Mouse (Mus musculus) spleen, postnatal 36 days (tissue): ENCODE measurements around the gene Nfib.

Experiments
- DNase-seq, 2 experiments: peaks; one replicate each; pipeline ENCODE4 v3.0.0; 2022; ENCODE audit warnings: low spot score in 2 of 2, mixed read lengths in 1 of 2

Gene Nfib

GRCm38 (mm10) chr4:82391726-82392472 lies 313.7 kb downstream of the Nfib start:
- DNase-seq, result no peak

DNA sequence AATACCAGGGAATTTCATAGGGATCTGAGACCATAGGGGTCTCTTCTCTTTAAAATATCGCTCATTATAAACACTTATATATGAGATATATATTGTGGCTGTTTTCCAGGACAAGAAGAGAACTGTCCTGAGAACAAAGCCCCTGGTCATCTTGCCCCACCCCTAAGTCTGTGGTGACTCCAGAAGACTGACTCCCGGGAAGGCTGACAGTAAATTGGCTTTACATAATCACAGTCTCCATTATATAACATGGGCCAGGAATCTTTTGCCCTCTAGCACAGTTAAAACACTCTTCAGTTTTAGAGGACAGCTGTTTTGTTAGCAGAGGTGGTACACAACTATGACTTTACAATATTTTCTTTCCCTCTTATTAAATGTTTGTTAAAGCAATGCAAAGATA lies 315.0 kb downstream of the Nfib start:
- DNase-seq, result no peak

DNA sequence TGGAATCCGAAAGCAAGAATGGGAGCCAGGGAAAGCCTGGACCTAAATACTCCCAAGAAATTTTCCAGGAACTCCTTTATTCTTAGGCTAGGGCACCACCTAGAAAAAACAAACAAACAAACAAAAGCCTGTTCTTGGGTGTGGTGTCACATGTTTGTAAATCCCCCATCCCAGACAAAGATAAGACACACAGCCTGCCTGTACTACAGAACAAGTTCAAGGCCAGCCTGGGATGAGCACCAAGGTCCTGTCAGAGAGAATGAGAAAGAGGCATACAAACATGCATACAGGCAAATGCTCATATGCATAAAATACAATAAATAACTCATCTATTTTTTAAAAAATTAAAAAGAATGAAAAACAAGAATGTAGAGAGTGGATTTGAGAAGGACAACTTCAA lies 315.7 kb downstream of the Nfib start:
- DNase-seq, result no peak

GRCm38 (mm10) chr4:82387620-82388019 lies 317.9 kb downstream of the Nfib start:
- no peak for DNase-seq

GRCm38 (mm10) chr4:82386222-82386993 lies 319.1 kb downstream of the Nfib start:
- no peak for DNase-seq

DNA sequence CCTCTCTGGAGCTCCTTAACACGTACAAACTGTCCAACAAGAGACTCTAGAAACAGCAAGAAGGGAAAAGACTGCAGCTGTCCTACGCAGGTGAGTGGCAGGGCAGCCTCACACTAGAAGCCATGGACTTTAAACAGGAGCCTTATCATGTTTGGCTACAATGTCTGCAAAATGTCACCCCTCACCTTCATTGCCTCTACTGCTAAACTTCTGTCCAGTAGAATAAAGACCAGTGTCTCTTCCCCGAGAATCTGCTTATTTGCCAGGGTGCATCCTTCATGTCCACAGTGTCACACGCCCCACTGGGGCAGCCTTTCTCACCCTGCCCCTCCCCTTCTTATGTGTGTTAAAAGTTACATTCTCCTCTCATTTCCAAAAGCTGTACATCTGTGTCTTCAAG lies 319.9 kb downstream of the Nfib start:
- DNase-seq, result no peak

GRCm38 (mm10) chr4:82383991-82384731 lies 321.4 kb downstream of the Nfib start:
- no peak for DNase-seq

DNA sequence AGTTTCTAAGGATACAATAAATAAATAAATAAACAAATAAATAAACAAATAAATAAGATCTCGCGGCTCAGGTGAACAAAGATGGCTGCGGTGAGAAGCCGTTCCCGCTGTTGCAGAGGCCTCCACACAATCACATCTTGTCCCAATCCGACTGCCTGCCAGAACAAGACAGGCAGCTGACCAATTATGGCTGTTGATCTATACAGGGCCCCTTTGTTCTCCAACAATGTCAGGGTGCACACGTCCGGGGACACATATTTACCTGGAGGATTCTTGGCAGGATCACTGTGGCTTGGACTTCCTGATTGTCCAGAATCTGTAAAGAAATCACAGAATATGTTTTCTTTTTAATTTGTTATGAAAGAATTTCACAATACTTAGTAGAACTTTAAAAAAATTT lies 322.2 kb downstream of the Nfib start:
- DNase-seq, result no peak

DNA sequence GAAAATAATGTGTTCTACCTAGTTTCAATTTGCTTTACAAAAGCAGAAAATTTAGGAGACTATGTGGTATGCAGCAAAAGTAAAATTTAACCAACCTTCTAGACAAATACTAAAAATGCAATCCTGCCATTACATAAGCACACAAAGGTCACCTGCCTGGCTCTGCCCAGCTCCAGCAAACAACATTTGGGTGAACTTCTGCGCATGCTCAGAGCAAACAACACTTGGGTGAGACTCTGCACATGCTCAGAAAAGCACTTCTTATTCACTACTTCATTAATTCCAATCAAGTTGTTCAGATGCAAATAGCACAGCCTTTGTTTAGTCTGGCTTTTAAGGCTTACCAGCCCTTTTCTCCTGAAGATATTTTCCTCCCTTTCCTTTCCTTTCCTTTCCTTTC lies 323.8 kb downstream of the Nfib start:
- DNase-seq, result no peak

GRCm38 (mm10) chr4:82380578-82380977 lies 325.0 kb downstream of the Nfib start:
- no peak for DNase-seq

DNA sequence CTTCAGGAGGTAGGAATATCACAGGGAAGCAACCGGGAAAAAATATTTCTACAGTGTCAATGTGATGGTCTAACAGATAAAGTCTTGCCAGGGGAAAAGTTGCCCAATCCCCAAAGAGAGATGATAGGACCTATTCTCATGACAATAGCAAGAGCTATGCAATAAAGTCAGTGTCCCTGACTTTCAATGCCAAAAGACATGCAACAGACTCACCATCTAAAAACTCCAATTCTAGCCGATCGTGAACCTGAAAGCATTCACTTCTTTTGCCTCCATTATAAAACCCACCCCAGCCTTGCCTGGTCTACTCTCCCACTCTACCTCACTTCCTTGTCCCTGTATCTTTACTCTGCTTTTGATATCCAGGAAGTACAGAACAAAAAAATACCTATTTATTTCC lies 327.5 kb downstream of the Nfib start:
- no peak for DNase-seq

DNA sequence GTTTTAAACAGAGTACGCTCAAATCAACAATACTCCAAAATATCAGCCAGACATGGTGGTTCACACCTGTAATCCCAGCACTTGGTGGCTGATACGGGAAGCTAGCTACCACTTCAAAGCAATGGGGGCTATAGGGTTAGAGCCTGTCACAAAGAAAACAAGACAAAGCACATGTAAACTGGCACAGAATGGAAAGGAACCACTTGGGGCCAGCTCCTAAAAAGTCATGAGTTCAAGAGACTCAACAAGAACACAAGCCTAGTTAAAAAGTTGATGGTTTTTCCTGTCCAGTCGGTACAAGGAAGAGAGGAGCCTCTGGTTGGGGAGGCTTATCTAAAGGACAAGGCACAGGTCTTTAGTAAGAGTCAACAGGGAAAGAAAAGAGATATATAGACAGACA lies 327.9 kb downstream of the Nfib start:
- no peak for DNase-seq

GRCm38 (mm10) chr4:82374560-82374959 lies 331.0 kb downstream of the Nfib start:
- DNase-seq, result no peak

GRCm38 (mm10) chr4:82372217-82372616 lies 333.3 kb downstream of the Nfib start:
- no peak for DNase-seq

- DNase-seq, result no peak
These were observed 334.1 kb downstream of the Nfib start for GRCm38 (mm10) chr4:82371471-82371870.

DNA sequence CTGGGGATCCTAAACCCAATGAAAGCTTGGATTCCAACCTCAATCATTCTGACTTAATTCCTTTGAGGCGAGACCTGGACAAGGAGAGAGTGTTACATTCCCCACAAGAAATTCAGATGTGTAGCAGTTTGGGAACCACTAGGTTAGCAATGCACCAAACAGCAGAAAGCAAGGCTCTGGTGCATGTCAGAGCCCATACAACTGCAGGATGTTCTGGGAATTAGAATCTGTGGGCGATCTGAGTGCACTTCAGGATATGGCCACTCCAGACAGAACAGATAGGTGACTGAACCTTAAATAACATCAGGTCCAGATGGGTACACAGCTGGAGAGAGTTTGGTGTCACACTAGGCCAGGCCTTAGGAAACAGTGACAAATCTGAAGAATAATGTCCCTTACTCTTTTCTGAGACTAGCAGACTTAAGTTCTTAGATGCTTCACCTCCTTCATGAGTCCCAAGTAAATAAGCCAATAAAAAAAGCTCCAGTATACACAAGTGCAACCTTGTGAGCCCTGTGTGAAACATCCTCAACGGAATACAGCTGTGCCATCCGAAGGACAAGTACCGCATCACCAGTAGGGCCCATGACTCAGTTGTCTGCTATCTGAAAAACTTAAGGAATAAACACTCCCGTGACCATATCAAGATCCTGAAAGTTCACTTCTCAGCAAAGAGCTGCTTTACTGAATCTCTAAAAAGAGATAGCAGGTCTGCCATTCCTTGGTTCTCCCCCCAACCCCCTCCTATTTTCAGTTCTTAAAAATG lies 336.4 kb downstream of the Nfib start:
- DNase-seq, result no peak

DNA sequence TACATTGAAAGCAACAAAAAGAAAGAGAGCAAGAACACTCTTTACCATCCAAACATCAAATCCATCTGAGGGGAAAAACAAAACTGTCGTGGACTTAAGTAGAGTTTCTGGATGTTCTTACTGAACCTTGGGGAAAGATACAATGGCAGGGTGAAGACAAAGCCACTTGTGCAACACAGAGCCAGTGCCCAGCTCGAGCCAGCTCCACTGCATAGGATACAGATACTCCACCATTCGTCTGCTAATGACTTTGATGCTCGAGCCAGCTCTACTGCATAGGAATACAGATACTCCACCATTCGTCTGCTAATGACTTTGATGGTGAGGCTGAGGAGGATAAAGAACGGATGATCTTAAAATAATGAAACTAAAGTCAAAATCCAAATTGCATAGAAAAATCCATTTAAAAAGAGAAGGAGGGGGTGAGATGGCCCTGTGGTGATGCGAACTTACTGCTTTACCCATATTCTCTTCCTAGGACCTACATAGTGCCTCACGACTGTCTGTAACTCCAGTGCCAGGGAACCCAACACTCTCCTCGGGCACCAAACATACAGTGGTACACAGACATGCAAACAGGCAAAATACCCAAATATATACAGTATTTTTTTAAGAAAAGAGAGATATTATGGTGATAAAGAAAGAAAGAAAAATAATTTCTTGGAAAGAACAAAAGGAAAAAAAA lies 337.3 kb downstream of the Nfib start:
- DNase-seq, result no peak

GRCm38 (mm10) chr4:82364696-82365385 lies 340.7 kb downstream of the Nfib start:
- no peak for DNase-seq

DNA sequence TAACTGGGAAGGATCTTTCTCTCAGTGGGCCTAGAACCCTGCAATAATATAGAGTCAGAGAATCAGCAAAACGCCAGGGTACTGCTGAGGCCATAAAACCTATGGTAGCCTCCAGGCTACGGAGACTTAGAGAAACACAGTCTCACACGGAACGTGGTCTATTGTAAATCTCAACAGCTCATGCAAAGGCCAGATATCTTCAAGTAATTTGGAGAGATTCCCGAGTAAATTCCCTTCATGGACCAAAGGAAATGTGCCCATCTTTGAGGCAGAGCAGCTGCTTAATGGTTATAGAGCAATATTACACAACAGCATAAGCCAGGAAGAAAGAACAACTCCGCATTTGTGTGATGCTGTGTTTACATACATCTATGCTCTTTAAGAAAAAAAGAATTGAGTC lies 341.6 kb downstream of the Nfib start:
- DNase-seq, result no peak

GRCm38 (mm10) chr4:82362294-82362693 lies 343.3 kb downstream of the Nfib start:
- no peak for DNase-seq

GRCm38 (mm10) chr4:82360081-82360511 lies 345.5 kb downstream of the Nfib start:
- no peak for DNase-seq
